Mouse (Mus musculus): ENCODE results near the gene Hinfp. TPM values are rescaled to one million over a fixed set of nuclear protein-coding genes. Genes with fewer than 3 reads are reported as not detected.
"Not testable (repeated sequence)": the region's sequence is repeated elsewhere in the genome, so short reads cannot be mapped to it uniquely, and the experiment has no call there.

Hinfp gene
- total RNA-seq, 1 experiment from 2014 or later: 28.0 TPM

DNA sequence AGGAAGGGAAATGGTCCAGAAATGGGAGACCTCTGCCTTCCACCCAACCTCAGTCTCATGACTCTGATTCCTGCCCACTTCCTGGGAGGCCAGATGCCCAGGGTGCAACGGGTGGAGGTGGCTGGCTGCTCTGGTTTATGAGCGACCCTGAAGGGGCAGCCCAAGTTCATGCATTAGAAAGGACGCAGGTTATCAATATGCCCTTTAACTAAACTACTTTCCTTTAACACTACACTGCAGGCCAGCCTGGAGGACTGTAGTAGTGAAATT is 13.3 kb upstream of the Hinfp start:
- ATAC-seq (replicated peaks in 1 of 2; ENCODE audit: insufficient read depth in 1 of 2, low FRiP score in 2 of 2, low TSS enrichment in 1 of 2, low read depth in 1 of 2, poor library complexity in 2 of 2, severe bottlenecking in 2 of 2): no peak

DNA sequence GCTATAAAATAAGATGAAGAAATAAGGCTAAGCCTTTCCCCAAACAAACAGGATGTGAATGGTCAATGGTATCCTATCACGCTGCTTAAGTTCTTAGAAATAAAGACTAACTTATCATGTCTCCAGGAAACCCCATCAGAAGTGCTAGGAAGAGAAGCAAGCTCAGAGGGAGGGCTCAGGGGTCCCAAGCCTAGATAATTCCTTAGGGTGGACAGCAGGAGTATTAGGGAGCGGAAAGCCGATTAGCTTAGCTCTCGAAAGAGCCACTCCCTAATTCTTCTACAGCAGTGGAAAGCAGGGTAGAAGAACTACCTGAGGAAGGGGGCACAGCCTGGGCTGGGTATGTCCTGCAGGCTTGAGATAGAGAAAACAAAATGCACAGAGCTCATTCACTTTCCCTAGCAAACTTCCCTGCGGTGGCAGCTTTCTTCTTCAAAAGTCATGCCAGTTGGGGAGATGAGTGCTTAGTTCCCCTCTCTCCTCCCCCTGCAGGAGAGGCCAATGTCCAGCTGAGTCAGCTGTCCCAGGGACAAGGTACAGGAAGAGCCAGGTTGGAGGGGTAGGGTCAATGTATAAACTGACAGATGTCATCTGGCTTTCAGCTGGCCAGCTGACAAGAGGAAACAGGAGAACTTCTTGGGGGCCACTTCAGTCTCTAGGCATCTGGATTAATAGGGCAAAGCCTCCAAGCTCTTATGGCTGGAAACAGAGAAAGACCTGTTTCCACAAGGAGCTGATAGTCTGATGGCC is 12.8 kb upstream of the Hinfp start:
- ATAC-seq (replicated peaks in 1 of 2; ENCODE audit: insufficient read depth in 1 of 2, low FRiP score in 2 of 2, low TSS enrichment in 1 of 2, low read depth in 1 of 2, poor library complexity in 2 of 2, severe bottlenecking in 2 of 2): no peak

- ATAC-seq (replicated peaks in 1 of 2; ENCODE audit: insufficient read depth in 1 of 2, low FRiP score in 2 of 2, low TSS enrichment in 1 of 2, low read depth in 1 of 2, poor library complexity in 2 of 2, severe bottlenecking in 2 of 2): no peak
Observed at GRCm38 (mm10) chr9:44317452-44317851, 12.0 kb upstream of the Hinfp start.

- ATAC-seq (replicated peaks in 1 of 2; ENCODE audit: insufficient read depth in 1 of 2, low FRiP score in 2 of 2, low TSS enrichment in 1 of 2, low read depth in 1 of 2, poor library complexity in 2 of 2, severe bottlenecking in 2 of 2): no peak
Observed at GRCm38 (mm10) chr9:44314910-44315309, 9.4 kb upstream of the Hinfp start.

GRCm38 (mm10) chr9:44314257-44314547 is 8.7 kb upstream of the Hinfp start:
- no peak for ATAC-seq (replicated peaks in 1 of 2; ENCODE audit: insufficient read depth in 1 of 2, low FRiP score in 2 of 2, low TSS enrichment in 1 of 2, low read depth in 1 of 2, poor library complexity in 2 of 2, severe bottlenecking in 2 of 2)

- ATAC-seq (replicated peaks in 1 of 2; ENCODE audit: insufficient read depth in 1 of 2, low FRiP score in 2 of 2, low TSS enrichment in 1 of 2, low read depth in 1 of 2, poor library complexity in 2 of 2, severe bottlenecking in 2 of 2): no peak
Observed at GRCm38 (mm10) chr9:44313476-44314256, 8.2 kb upstream of the Hinfp start.

DNA sequence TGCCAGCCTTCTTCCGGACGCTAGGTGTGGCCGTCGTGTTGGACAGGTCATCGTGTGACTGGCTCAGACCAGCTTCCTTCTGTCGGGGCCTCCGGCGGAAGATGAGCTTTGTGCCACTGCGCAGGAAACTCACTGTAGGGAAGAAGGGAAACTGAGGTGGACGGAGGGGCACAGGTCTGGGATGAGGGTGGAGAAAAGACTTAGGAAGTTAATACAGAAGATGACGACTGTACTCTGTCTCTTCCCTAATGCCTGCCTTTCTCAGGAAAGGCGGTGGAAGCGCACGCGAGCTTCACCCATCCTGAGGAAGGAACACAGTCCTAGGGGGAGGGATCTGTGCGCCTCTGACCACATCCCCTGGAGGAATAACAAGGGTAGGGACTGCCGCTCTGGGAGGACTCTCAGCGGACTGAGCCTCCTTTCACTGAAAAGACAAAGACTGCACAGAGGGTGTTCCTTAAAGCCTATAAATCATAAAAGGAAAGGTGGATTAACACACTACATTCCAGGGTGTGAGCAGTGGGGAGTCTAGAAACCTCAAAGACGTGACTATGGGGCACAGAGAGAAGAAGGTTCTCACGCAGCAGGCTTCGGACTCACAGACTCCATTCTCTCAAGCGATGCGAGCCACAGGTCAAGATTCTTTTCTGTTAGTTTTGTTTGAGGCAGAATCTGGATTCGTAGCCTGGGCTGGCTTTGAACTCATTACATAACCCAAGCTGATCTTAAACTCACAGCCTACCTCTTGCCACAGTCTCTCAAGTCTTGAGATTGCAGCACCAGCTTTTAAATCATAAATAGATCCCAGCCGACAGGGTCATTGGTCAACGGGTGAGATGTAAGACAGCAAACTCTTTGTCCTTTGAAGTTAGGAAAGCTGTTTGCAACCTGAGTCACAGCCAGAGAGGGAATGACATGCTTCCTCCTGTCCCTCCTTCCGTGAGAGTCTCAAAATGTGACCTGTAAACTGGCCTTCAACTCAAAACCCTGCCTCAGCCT is 6.0 kb upstream of the Hinfp start:
- peak; percentile 51 to 55; a peak in 2 of 4 replicates for ATAC-seq (replicated peaks in 1 of 2; ENCODE audit: insufficient read depth in 1 of 2, low FRiP score in 2 of 2, low TSS enrichment in 1 of 2, low read depth in 1 of 2, poor library complexity in 2 of 2, severe bottlenecking in 2 of 2)

- ATAC-seq (replicated peaks in 1 of 2; ENCODE audit: insufficient read depth in 1 of 2, low FRiP score in 2 of 2, low TSS enrichment in 1 of 2, low read depth in 1 of 2, poor library complexity in 2 of 2, severe bottlenecking in 2 of 2): no peak
Observed at GRCm38 (mm10) chr9:44310750-44311135, 5.3 kb upstream of the Hinfp start.

DNA sequence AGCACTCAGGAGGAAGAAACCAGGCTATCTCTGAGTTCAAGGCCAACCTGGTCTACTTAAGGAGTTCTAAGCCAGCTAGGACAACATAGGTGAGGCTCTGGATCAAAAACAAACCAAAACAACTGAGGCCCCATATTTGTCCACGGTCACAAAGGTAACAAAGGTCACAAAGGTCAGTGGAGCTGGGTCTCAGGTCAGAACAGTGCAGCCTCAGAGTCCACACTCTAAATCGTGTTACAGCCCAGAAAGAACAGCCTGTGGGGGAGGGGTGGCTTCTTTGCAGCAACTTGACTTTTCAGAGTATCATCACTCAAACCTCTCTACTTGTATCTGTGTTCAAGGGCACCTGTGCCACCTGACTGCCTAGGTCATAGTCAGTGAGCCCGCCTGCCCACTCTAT is 4.3 kb upstream of the Hinfp start:
- ATAC-seq (replicated peaks in 1 of 2; ENCODE audit: insufficient read depth in 1 of 2, low FRiP score in 2 of 2, low TSS enrichment in 1 of 2, low read depth in 1 of 2, poor library complexity in 2 of 2, severe bottlenecking in 2 of 2): no peak

GRCm38 (mm10) chr9:44307248-44307647 is 1.8 kb upstream of the Hinfp start:
- ATAC-seq (replicated peaks in 1 of 2; ENCODE audit: insufficient read depth in 1 of 2, low FRiP score in 2 of 2, low TSS enrichment in 1 of 2, low read depth in 1 of 2, poor library complexity in 2 of 2, severe bottlenecking in 2 of 2): no peak

GRCm38 (mm10) chr9:44306532-44306931 is 1.1 kb upstream of the Hinfp start:
- ATAC-seq (replicated peaks in 1 of 2; ENCODE audit: insufficient read depth in 1 of 2, low FRiP score in 2 of 2, low TSS enrichment in 1 of 2, low read depth in 1 of 2, poor library complexity in 2 of 2, severe bottlenecking in 2 of 2): no peak

DNA sequence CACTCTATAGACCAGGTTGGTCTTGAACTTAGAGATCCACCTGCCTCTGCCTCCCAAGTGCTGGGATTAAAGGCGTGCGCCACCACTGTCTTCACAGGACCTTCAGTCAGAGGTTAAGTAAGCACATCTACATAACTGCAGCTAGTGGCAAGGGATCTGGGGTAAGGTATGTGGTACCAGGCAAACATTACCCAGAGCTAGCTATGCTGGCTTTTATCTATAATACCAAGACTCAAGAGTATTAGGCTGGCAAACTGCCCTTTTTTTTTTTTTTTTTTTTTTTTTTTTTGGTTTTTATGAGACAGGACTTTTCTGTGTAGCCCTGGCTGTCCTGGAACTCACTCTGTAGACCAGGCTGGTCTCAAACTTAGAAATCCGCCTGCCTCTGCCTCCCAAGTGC is 5.5 kb downstream of the Hinfp start:
- ATAC-seq (replicated peaks in 1 of 2; ENCODE audit: insufficient read depth in 1 of 2, low FRiP score in 2 of 2, low TSS enrichment in 1 of 2, low read depth in 1 of 2, poor library complexity in 2 of 2, severe bottlenecking in 2 of 2): not testable (repeated sequence)

GRCm38 (mm10) chr9:44292490-44292889 is 13.0 kb downstream of the Hinfp start:
- peak in 1 of 2 experiments; percentile 50; a peak in 1 of 4 replicates for ATAC-seq (replicated peaks in 1 of 2; ENCODE audit: insufficient read depth in 1 of 2, low FRiP score in 2 of 2, low TSS enrichment in 1 of 2, low read depth in 1 of 2, poor library complexity in 2 of 2, severe bottlenecking in 2 of 2)

GRCm38 (mm10) chr9:44288959-44289291 is 16.5 kb downstream of the Hinfp start:
- ATAC-seq (replicated peaks in 1 of 2; ENCODE audit: insufficient read depth in 1 of 2, low FRiP score in 2 of 2, low TSS enrichment in 1 of 2, low read depth in 1 of 2, poor library complexity in 2 of 2, severe bottlenecking in 2 of 2): no peak

- 0 out of 4 replicates have a peak, but pooled peaks of 1 of the 2 experiments have one; percentile 25 for ATAC-seq (replicated peaks in 1 of 2; ENCODE audit: insufficient read depth in 1 of 2, low FRiP score in 2 of 2, low TSS enrichment in 1 of 2, low read depth in 1 of 2, poor library complexity in 2 of 2, severe bottlenecking in 2 of 2)
Observed at GRCm38 (mm10) chr9:44288076-44288958, 17.2 kb downstream of the Hinfp start, which contains the start of gene Abcg4. Gene Abcg4, minus strand, starts transcription at chr9:44288615.

DNA sequence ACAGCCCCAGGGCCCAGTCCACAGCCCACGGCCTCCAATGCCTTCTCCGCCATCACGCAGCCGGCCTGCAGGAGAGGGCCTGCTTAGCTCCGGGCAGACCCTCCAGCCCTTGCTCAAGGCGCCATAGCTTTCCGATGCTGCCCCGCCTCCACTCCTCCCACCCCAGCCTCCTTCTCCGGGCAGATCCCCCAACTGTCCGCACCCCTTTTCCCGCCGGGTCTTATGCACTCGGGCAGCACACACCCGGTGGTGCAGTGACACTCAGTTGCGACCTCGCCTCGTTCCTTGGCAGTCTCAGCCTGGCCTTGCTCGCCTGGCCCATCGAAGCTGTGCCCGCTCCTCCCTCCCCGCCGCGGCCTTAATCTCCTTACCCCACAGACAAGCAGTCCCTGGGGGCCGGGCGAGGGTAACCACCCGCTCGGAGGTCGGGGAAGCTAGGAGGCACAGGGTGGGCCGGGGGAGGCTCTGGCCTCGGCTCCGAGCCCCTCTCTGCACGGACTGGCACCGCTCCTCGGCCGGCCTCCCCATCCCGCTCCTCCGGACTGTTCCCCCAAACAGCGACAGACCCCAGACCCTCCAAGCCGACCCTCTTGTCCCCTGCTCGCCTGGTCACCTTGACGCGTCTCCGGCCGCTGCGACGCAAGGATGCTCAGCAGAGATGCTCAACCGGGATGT is 17.9 kb downstream of the Hinfp start:
- peak in 1 of 2 experiments; percentile 51; a peak in 2 of 4 replicates for ATAC-seq (replicated peaks in 1 of 2; ENCODE audit: insufficient read depth in 1 of 2, low FRiP score in 2 of 2, low TSS enrichment in 1 of 2, low read depth in 1 of 2, poor library complexity in 2 of 2, severe bottlenecking in 2 of 2)

DNA sequence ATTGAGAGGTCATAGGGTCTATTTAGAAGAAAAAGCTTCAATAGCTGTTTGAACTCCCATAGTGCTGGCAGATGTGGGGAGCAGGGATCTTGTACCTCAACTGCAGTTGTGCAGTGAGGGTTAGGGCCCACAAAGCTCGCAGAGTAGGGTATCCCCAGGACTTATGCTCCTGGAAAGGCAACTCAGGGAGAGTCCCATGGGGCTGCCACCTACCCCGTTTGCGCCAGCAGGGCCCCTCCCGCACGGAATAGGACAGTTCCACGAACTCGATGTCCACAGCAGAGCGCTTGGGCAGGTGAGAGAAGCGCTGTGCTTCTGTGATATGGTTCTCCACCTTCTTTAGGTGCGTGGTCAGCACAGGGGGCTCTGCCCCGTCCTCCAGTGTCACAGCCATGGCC is 18.5 kb downstream of the Hinfp start:
- no peak for ATAC-seq (replicated peaks in 1 of 2; ENCODE audit: insufficient read depth in 1 of 2, low FRiP score in 2 of 2, low TSS enrichment in 1 of 2, low read depth in 1 of 2, poor library complexity in 2 of 2, severe bottlenecking in 2 of 2)
